Mouse (Mus musculus): ENCODE results near the gene Zdhhc20.
"Not testable (repeated sequence)": the region's sequence is repeated elsewhere in the genome, so short reads cannot be mapped to it uniquely, and the experiment has no call there.

Zdhhc20 gene

DNA sequence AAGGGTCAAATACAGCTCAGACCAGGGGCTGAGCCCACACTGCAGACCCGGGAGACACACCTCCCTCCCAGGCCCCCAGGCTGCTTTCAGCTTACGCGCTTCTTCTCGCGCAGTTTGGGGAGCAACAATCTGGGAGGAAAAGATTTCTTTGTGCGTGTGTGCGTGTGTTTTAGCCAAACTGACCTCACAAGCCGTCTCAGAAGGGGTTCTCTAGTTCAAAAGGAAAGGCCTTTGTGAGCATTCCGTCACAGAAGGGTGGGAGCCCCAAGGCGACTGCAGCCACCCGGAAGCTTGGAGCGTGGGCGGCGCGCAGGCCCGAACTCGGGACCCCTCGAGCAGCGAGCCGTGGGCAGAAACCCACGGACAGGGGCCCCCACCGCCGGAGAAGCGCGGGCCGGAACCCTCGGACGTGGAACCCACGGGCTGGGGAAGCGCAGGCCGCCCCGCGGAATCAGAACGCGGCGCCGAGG, 500 bp downstream of the Zdhhc20 start:
- DNase-seq: peak in 1 of 2 experiments; percentile 38

DNA sequence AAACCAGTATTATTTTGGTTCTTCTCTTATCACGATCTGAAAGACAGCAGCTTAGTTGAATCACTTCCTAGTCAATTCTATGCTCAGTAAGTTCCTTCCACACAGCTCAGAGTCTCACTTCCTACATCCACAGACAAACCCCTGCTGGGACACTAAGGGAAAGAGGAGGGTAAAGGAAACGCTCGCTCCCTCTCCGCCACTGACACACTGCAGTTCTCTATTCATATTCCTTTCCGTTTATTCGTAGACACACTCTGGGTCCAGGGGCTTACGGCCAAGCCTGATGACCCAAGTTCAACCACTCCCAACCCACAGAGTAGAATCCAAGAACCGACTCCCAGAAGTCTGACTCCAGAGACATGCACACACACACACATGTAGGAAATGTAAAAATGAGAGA, 2.9 kb downstream of the Zdhhc20 start:
- DNase-seq: peak; percentile 30 to 31

DNA sequence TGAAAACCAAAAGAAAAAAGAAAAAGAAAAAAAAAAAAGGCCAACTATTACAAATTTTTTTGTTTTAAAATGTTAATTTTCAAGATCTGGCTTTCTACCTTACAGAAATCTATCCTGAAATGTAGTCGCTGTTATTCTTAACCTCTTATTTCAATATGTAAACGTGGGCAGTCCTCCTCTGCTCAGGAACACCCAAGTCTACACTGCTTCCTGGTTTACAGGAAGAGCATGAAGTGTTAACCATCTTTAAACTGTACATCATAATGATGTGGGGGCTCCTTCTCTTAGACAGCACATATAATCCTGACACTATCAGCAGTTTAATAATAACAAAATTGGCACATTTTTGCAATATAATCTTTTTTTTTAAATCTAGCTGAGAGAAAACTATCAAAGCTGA, 4.0 kb downstream of the Zdhhc20 start:
- no peak for DNase-seq

DNA sequence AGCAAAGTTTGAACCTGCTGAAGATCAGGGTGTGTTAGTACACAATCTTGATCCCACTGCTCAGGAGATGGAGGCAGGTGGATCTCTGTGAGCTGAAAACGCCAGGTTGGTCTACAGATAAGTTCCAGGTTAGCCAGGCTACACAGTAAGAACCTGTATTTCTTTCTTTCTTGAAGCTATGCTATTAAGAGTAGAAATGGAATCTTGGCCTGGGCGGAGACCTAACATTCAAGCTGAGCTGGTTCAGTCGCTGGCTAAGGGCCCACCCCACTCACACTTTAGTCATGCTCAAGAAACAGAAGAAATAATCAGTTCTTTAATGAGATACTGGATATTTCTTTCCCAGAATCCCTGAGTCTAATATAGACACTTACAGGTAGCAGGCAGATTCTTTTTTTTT, 6.7 kb downstream of the Zdhhc20 start:
- DNase-seq: peak; percentile 37 to 50

DNA sequence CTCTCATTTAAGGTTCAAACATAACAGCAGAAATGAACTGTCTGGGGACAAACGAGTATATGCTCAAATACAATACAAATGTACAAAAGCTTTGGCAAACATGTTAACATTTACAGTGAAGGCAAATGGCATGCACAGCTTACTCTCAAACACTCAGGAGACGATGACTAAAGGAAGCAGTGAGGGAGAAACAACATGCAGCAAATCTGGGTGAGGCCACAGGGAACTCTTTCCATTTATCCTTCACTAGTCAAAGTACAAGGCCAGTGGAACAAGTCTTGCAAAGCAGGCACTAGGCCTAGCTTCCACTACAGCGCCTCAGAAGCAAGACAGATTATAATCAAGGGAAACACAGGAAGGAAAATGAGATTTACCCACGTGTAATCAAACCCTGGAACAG, 7.4 kb downstream of the Zdhhc20 start:
- DNase-seq: peak in 1 of 2 experiments; percentile 33

DNA sequence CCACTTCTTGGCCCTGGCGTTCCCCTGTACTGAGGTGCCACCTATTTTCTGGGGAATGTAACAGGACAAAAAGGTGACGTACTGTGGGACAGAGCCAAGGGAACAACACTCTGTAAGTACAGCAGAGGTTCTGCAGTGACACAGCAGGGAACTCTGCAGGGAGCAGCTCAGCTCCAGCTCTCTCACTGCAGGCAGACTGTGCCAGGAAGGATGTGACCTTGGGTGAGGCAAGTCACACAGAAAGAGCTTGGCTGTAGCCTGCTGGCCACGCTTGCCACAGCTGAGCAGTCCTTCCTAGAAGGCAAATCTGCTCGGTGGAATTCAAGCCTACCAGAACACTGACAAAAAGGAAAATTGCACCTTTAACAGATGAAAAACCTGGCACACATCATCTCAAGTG, 8.3 kb downstream of the Zdhhc20 start:
- DNase-seq: peak; percentile 56 to 83

DNA sequence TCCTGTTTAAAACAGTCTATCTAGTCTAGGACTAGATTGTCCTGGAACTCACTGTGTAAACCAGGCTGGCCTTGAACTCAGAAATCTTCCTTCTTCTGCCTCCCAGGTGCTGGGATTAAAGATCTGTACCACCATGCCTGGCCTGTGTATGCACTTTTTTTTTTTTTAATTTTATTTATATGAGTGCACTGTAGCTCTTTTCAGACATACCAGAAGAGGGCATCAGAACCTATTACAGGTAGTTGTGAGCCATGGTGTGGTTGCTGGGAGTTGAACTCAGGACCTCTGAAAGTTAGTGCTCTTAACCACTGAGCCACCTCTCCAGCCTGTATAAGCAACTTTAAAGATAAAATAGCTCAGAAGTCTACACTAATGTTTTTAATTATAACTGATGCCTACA, 9.0 kb downstream of the Zdhhc20 start:
- DNase-seq: no peak

DNA sequence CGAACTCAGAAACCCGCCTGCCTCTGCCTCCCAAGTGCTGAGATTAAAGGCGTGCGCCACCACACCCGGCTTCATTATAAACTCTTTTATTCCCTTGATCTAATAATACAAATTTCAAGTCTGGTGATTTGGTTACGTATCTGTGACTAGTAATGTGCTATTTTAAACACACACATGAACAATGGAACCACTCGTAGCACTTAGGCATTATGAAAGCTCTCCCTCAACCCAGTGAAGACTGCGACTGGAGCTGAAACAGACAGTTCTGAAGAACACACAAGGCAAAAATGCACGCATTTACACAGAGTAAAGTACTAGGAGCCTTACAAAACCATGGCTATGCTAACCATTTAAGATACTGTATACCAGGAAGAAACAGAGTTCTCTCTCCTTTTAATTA, 12.2 kb downstream of the Zdhhc20 start:
- DNase-seq: no peak

DNA sequence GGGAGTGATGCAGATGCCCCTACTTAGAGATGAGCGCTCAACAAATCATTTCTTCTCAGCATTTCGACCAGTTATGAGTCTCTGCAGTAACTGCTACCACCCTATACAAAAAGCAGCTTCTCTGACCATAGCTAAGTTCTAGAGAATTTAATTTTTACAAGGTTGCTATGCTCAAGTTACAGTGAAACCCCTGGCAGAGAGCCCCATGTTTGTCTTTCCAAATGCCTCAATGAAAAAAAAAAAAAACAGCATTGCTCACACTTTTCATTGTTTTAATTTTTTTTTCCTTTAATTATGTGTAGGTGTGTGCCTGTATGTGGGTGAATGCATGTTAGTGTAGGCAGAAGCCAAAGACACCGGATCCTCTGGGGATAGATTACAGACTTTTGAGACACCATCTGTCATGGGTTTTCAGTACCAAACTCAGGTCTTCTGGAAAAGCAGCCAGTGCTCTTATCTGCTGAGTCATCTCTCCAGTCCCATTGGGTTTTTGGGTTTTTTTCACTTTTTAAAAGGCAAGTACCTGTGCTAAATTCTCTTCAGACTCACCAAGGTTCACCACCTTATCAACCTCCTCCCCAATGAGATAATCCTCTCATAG, 23.3 kb downstream of the Zdhhc20 start:
- no peak for DNase-seq

DNA sequence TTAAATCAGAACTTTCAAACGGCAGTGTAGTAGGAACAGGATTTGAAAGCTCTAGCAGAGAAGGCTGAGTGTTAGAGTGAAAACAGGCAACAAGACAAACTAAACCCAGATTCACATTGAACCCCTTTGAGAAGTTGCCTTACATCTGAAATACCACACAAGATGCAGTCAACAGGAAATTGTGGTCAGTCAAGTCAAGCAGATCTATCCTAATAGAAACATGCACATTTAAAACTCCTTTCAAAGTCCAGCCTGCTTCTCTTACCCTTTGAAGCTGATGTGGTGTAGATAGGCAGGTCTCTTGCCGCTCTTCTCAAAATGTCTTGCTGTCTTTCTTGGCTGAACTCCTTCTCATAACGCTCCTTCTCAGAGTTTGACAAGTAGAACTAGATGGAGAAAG, 24.8 kb downstream of the Zdhhc20 start:
- no peak for DNase-seq

DNA sequence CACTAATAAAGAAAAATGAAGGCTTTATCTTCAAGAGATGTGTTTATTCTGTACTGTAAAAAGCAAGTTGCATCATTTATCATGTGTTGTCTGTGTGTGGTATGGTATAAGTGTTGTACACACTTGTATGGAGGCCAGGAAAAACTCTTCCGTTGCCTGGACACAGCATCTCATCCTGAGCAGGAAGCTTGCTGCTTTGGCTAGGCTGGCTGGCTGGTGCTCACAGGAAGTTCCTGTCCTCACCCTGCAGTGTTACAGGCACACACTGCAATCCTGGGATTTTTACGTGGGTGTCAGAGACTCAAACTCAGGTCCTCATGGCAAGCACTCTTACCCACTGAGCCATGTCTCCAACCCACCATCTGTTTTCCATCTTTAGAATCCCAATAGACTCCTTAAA, 26.9 kb downstream of the Zdhhc20 start:
- DNase-seq: no peak

DNA sequence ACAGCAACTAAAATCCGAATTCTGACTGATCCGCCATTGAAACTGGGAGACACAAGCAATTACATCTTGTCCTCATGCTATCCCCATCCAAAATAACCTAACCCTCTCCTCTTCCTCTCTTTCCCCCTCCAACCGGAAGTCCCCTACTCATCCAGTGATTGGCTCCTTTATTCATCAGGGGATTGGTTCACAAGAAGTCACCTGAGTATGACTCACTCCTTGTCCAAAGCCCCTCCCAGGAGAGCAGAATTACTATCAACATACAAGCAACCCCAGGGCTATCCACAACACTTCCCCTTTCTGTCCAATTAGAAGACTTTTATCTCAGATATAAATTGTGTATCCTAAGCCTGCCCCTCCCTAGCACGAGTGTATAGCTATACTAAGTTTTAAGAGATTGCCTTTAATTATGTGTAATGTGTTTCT, 28.1 kb downstream of the Zdhhc20 start:
- no peak for DNase-seq

DNA sequence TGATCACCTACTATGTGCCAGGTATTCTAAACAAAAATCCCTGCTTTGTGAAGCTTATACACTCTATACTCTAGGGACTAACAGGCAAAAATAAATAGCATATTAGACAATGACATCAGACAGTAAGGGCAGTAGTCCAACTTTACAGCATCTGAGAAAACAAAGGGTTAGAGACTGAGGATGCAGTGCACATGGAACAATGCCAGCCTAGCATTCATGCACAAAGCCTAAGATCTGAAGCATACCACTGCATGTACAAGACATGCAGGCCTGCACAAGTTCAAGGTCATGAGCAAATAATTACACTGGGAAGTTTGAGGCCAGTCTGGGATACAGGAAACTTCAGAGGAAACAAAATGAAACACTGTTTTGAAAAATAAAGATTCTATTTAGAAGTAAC, 30.6 kb downstream of the Zdhhc20 start:
- no peak for DNase-seq

DNA sequence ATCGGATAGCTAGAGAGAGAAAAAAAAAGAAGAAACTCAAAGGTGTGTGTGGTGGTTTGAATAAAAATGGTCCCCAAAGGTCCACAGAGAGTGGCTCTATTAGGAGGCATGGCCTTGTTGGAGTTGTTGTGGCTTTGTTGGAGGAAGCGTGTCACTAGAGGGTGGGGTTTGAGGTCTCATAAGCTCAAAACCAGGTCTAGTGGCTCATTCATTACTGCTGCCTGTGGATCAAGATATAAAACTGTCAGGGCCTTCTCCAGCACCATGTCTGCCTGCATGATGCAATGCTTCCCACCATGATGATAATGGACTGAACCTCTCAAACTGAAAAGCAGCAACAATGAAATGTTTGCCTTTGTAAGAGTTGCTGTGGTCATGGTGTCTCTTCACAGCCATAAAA, 31.5 kb downstream of the Zdhhc20 start:
- no peak for DNase-seq

DNA sequence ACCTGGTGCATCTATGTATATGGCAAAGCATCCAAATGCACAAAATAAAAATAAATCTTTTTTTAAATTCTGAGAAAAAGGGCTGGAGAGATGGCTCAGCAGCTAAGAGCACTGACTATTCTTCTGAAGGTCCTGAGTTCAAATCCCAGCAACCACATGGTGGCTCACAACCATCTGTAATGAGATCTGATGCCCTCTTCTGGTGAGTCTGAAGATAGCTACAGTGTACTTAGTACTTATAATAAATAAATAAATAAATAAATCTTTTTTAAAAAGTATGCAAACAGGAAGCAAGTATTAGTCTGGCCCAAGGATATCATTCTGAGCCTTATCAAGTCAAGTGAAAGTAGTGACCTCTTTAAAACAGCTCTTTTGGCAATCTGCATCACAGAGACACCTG, 34.0 kb downstream of the Zdhhc20 start:
- DNase-seq: not testable (repeated sequence)

DNA sequence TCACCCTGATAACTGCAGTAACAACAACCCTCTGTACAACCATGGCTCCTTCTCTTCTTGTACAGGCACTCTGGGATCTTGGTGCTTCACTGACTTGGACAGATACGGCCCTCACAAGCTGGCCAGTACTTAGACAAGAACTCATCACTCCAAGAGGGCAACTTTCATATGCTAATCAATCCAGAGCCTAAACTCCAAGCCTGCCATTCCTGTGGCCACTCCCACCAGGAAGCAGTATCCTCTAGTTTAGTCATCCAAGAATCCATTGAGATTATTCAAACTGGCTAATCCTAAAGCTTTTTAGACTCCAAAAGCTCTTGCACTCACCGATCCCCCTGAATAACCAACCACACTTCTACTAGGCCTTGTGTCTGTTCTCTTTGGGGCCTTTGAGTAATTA, 37.1 kb downstream of the Zdhhc20 start:
- no peak for DNase-seq

DNA sequence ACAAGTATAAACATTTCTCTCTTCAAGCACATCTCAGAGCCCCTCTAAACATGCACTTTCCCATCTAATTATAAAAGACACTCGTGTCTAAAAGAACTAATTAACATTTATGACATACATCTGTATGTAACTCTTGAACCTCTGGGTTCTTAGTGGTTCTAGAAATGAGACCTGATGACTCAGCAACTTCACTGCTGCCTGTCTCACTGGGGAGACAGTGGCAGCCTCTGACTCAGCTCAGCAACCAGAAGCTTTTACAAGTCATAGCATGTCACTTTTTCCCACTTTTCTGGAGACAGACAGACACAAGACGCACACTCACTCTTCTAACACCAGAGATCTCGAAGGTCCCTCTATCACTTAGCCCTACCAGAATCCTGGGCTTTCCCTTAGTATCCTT, 39.7 kb downstream of the Zdhhc20 start:
- DNase-seq: no peak

DNA sequence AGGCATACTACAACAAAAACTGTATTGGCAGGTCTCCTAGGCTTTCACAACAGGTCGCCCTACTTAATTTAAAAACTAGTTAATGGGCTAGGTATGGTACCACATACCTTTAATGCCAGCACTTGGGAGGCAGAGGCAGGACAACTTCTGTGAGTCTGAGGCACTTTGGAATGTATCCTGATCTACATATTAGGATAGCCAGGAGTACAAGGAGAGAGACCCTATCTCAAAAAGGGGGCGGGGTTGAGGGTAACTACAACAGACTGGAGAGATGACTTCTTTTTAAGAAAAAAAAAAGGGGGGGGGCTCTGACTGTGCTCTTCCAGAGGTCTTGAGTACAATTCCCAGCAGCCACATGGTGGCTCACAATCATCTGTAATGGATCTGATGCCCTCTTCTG, 41.4 kb downstream of the Zdhhc20 start:
- no peak for DNase-seq

DNA sequence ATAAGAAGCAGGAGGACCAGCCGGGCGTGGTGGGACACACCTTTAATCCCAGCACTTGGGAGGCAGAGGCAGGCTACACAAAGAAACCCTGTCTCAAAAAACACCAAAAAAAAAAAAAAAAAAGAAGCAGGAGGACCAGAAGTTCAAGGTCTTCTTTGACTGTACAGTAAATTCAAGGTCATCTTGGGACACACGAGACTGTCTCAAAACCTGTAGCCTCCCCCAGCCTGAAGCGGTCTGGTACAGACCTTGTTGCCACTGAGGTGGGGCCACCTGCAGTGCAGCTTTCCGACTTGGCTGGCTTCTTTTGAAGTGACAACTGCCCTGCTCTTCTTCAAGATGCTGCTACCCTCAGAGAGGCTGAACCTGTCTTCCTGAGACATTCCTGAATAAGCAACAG, 42.0 kb downstream of the Zdhhc20 start:
- not testable (repeated sequence) for DNase-seq

DNA sequence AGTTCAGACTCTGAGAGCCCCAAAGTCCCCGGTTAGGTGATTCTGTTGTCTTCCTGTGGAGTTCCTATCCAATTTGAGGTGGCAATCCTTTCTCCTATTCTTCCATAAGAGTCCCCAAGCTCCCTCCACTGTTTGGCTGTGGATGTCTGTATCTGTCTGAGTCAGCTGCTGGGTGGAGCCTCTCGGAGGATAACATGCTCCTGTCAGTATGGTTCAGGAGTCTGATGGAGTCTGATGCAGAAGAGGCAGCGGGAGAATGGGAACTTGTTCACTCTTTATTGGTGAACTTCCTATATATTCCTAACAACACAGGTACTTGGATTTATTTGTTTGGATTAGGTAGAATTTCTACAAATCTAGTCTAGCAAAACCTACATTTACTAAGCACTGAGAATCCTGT, 45.5 kb downstream of the Zdhhc20 start:
- no peak for DNase-seq

DNA sequence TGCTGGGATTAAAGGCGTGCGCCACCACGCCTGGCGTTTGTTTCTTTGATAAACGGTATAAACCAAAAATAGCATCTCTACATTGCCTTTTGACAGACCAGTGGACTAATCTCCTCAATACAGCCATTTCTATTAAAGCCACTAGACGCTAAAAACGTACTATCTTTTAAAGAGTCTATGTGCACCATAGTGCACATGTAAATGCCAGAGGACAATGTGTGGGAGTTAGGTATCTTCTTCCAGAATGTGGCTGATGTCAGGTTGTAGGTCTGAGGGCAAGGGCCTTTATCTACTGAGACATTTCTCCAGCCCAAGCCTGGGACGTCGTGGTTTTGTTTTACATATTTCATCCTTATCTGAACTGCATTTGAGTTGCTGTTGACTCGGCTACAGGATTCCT, 54.9 kb downstream of the Zdhhc20 start:
- no peak for DNase-seq

DNA sequence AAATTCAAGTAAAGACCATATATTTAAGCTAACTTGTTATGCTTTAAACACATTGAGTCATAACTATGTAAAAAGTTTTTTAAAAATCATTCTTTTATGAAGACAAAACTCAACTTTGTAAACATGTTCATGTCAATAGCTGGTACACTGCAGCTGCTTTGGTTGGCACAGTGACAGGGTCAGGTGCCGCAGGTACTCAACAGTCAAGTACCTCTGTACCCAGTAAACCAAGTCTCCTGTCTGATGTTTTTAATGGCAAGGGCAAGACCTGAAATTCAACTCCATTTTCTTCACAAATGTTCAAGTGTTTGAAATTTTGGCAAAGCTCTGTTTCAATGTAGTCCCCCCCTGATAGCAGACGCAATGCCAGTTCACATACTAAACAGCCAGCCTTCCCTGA, 56.5 kb downstream of the Zdhhc20 start:
- peak; percentile 64 to 69 for DNase-seq

DNA sequence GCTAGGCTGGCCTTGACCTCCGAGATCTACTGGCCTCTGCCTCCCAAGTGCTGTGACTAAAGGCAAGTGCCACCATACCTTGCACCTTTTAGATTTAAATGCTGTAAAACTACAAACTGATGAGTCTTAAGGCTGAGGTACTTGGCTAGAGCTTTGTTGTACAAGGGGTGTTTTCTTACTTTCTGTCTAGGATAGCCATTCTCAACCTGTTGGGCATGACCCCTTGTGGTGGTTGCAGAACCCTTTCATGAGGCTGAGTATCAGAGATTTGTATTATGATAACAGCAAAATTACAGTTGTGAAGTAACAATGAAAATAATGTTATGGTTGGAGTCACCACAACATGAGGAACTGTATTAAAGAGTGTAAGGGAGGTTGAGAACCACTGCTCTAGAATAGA, 62.8 kb downstream of the Zdhhc20 start:
- DNase-seq: no peak

DNA sequence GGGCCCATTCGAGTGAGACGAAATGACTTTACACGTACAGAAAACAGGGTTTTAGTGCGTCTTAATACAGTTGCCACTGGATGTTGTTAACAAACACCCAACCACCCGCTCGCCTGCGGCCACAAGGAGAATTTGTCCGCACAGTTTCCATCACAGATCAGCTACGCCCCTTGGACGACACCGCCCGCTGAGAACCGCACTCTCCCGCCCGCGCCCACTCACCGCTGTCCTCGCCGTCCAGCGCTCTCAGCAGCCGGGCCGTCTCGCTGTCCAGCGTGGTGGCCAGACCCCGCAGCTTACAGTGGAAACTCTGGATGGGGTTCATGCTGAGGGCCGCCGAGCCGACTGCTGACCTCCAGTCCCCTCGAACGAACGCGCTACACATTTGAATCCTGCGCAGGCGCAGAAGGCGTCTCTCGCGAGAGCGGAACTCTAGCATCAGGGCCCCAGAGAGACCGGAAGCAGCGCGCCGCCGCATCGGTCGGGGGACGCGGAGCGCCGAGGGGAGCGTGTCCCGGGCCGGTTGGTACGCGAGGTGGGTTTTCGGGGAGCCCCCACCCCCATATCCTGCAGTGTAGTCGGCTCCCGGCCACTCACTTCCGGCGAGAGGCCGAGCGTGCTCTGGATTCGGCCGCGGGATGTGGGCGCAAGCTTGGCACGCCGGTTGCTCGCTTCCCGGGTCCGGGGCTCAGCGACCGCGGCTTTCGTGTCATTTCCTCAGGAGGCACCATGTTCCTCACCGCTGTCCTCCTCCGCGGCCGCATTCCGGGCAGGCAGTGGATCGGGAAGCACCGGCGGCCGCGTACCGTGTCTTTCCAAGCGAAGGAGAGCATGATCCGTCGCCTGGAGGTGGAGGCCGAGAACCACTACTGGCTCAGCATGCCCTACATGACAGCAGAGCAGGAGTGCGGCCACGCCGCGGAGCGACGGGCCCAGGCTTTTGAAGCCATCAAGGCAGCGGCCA, 64.0 kb downstream of the Zdhhc20 start, which contains the start of the genes Ska3 and Mrpl57:
TSS of gene Ska3 (minus strand) at position 398 of the 964 bp plus-strand sequence.
TSS of gene Mrpl57 (plus strand) at position 447 of the 964 bp plus-strand sequence.
- DNase-seq: peak; percentile 92 to 94
